Mouse (Mus musculus): ENCODE data around the gene Ubl5.

DNA sequence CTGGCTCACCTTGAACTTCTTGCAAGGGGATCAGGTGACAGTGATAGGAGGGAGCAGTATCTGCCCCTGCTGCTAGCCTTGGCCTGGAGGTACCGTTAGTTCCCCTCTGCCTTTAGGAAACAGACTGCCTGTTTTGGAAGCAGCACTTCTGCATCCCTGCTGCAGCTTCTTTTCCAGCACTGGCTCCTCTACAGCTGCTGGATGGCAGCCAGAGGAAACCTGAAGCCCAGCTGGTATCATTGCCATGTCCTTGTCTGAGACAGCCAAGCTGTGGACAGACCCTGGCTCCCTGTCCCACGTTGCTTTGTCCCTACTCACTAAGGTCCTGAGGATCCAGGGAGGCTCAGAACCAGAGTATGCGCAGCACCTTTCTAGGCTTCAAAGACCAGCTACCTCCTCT, 14.9 kb downstream of the Ubl5 start:
- no peak for TF ChIP-seq CTCF (IDR thresholded peaks at IDR 0.05; ENCODE audit: low read depth)
- no peak for TF ChIP-seq EP300 (IDR thresholded peaks at IDR 0.05; ENCODE audit: low read depth)

Measured in heart, postnatal 0 days (tissue).